In the genomic region with DNA sequence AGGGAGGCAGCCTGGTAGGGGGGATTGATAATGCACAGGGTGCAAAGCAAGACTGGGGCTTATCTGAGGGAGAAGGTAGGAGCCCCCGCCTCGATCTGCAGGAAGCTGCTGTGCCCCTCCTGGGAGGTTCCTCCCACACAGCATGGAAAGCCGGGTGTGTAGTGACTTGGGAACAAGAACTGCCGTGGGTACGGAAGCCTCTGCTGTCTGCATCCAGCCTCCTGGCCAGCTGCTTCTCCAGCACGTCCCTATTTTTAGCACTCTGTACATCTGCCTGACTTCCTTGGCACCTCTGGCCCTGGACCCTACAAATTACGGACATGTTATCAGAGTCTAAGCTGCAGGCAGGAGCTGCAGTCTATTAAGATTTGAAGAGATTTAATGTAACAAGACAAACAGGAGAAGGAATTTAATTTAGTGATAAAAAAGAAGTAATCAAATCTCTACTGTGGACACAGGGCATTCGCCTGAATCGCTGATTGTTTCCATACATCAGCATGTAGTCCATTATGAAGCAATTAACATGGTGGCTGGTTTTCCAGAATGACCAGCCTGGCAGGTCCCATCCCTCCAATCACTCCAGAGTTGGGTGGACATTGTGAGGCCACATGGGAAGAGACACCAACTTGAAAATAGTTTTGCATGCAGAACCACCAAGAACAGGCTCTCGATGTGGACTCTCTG, we compare ENCODE assay signal across 16 mouse cellular contexts. TPM values are rescaled to one million over a fixed set of nuclear protein-coding genes. Genes with fewer than 3 reads are reported as not detected.
DNase-seq lines count a peak whose midpoint lies in the region; ATAC-seq and TF ChIP-seq lines count a peak whose summit lies in the region.
"Had no signal": no experiment of that assay in that cellular context is flagged by ENCODE, and none has a peak within 500 bp of the region (broad histone marks: within the 10 kb centered on the region; RNA-seq: fewer than 3 reads in every experiment).

No protein-coding gene starts in this region.

- H3K4me1 ChIP-seq in midbrain, embryonic 16.5 days (ENCODE audit: control insufficient read depth, insufficient read depth, low read length): peaks cover 5% of the 10 kb centered on the region; the same call in 1 of the 2 replicates

- no peak for TF ChIP-seq CTCF in brain, embryonic 14.5 days (IDR thresholded peaks at IDR 0.05; ENCODE audit: borderline replicate concordance, extremely low read depth, insufficient read depth, insufficient read length)

- 0 out of 2 replicates have a peak overlapping the region, but pooled peaks have one; percentile 47 for H3K27ac ChIP-seq in midbrain, embryonic 16.5 days (ENCODE audit: low read length)
- H3K27ac ChIP-seq: macrophage had no signal

- no peak for DNase-seq in frontal cortex, postnatal 14 days (ENCODE audit: low spot score in 2 of 2)
- peak; percentile 23 for DNase-seq in layer of hippocampus, adult 9-11 months
- DNase-seq in layer of hippocampus, postnatal 36 days: no peak
- DNase-seq in brain, embryonic 14.5 days (ENCODE audit: low read depth): peak; percentile 42
- no peak for DNase-seq in left cerebral cortex, adult 8-10 months (ENCODE audit: low spot score in 2 of 2)
- DNase-seq: B cell, adult 2 months; cerebellum, adult 11-12 months; heart, postnatal 10 days; kidney, adult 18-20 months; kidney, postnatal 14 days; lung, adult 2 months; thymus, postnatal 4 days had no signal

- H3K4me2 ChIP-seq in midbrain, embryonic 16.5 days (ENCODE audit: low read length): no peak overlapping the region

- no peaks in the 10 kb centered on the region for H3K27me3 ChIP-seq in midbrain, embryonic 16.5 days (ENCODE audit: control insufficient read depth, insufficient read depth, low read depth, low read length)

- ATAC-seq in frontal cortex, adult (ENCODE audit: low TSS enrichment): peak; percentile 47; the same call in 1 of the 2 replicates
- ATAC-seq in midbrain, embryonic 16.5 days: no peak

- H3K9me3 ChIP-seq in midbrain, embryonic 16.5 days (replicated peaks; ENCODE audit: control insufficient read depth, low read length, poor library complexity, severe bottlenecking): no peaks in the 10 kb centered on the region

- TF ChIP-seq POLR2A in brain, embryonic 14.5 days (IDR thresholded peaks at IDR 0.05; ENCODE audit: borderline replicate concordance, extremely low read depth, insufficient read depth, insufficient read length, poor library complexity, severe bottlenecking): no peak

- H3K4me3 ChIP-seq in midbrain, embryonic 16.5 days (ENCODE audit: low read depth, low read length): no peak overlapping the region

- H3K36me3 ChIP-seq in midbrain, embryonic 16.5 days (ENCODE audit: control insufficient read depth, insufficient read depth, low read length): no peaks in the 10 kb centered on the region

- H3K9ac ChIP-seq in midbrain, embryonic 16.5 days (ENCODE audit: low read depth, low read length): no peak overlapping the region

- WGBS in midbrain, embryonic 16.5 days: 44% methylated on average over 10 of the region's 10 CpGs

RNA-seq across cellular contexts. Expression of gene Galnt9, which starts 38.4 kb away (rescaled TPM):
- 100 to 1,000 TPM; 105 to 109 TPM for total RNA-seq in layer of hippocampus, postnatal 36 days (2021)
- 24.5 and 33.1 TPM in 2 replicates for polyA plus RNA-seq in brain, embryonic 14.5 days (2012; rRNA removed)
- 22.5 and 23.1 TPM in 2 replicates for polyA plus RNA-seq in midbrain, embryonic 16.5 days (2015; fragmentation: Nextera tagmentation; extraction: Ambion mirVana)
- total RNA-seq in left cerebral cortex, adult 8-10 months (2022): 10 to 100 TPM; 61.9 to 87.7 (median 73.3) TPM
- total RNA-seq: heart, postnatal 10 days; liver, adult 2 months had no signal

RNA-seq across cellular contexts. Expression of gene Fbrsl1, which starts 57.5 kb away (rescaled TPM):
- 10 to 100 TPM; 78.1 to 89.6 TPM for total RNA-seq in layer of hippocampus, postnatal 36 days (2021)
- 56.1 and 78.4 TPM in 2 replicates for polyA plus RNA-seq in brain, embryonic 14.5 days (2012; rRNA removed)
- polyA plus RNA-seq in midbrain, embryonic 16.5 days (2015; fragmentation: Nextera tagmentation; extraction: Ambion mirVana): 12.3 and 16.3 TPM in 2 replicates
- total RNA-seq in left cerebral cortex, adult 8-10 months (2022): 10 to 100 TPM; 60.3 to 72.8 (median 66.9) TPM

Comparison
In these comparisons a context has a peak if more than half of its experiments do, and no peak if none do; other contexts are left out.
1. DNase-seq: peak in layer of hippocampus, adult 9-11 months (single experiment) and brain, embryonic 14.5 days (single experiment); none in frontal cortex, postnatal 14 days (0 of 2), layer of hippocampus, postnatal 36 days (0 of 2) and left cerebral cortex, adult 8-10 months (0 of 2).